Mouse (Mus musculus) lung, postnatal 0 days (tissue): ENCODE results near the gene Pick1.
A peak's percentile ranks its signal among the peaks of the same experiment; 100 is the strongest.

Experiments
- CTCF ChIP-seq: IDR thresholded peaks from 2 replicates; pipeline ENCODE4 v1.5.1; 2016; ENCODE audit warnings: antibody characterized with exemption, mild to moderate bottlenecking
- EP300 ChIP-seq: IDR thresholded peaks from 2 replicates; pipeline ENCODE4 v1.6.1; 2016; ENCODE audit warnings: antibody characterized with exemption, mild to moderate bottlenecking, control low read depth

DNA sequence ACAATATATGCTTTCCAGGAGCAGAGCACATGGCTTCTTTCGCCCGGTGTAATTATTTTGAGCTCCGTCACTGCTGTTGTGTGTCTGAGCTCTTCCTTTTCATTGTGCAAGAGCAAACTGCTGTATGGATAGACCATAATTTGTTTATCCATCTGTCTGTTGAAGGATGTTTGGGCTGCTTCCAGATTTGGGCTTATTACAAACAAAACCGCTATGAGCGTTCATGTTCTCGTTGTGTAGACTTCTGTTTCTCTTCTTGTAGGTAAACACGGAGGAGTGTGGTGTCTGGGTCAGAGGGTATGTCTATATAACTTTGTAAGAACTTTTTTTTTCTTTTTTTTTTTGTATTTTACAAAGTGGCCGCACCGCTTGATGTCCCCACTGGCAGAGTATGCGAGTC is 43.8 kb upstream of the Pick1 start:
- TF ChIP-seq CTCF (no peak), EP300 (peak; percentile 32; the same call in 1 of the 2 replicates)
